Mouse (Mus musculus) gastrocnemius, adult 2 months (tissue): ENCODE data around the gene Ddx52. TPM values are rescaled to one million over a fixed set of nuclear protein-coding genes. Genes with fewer than 3 reads are reported as not detected.

Experiments used
- DNase-seq: peaks from one replicate; pipeline ENCODE4 v3.0.0; 2022
- H3K27ac ChIP-seq: fragments of 200-600 bp; 2 replicates; pipeline ENCODE4 v1.8.1; 2022; ENCODE audit warnings: mild to moderate bottlenecking
- H3K4me3 ChIP-seq: fragments of 200-600 bp; 2 replicates; pipeline ENCODE4 v1.8.1; 2022; ENCODE audit warnings: mild to moderate bottlenecking, moderate library complexity
- CTCF ChIP-seq: fragments of 200-600 bp; IDR thresholded peaks from 2 replicates; pipeline ENCODE4 v1.8.1; 2022; ENCODE audit warnings: antibody characterized with exemption, mild to moderate bottlenecking, moderate library complexity
- intact Hi-C: fragments of 180-260 bp; cut with DNase I; formaldehyde crosslinking; loops from one replicate; pipeline ENCODE4 v1.15.1; 2025
- total RNA-seq, 2 experiments: library from RNA; stranded (reverse); gene quantifications; 2 replicates each; pipeline ENCODE4 v1.2.3; 2021

Gene Ddx52
- total RNA-seq, 2 experiments from 2014 or later = 9.6 to 10.8 TPM

DNA sequence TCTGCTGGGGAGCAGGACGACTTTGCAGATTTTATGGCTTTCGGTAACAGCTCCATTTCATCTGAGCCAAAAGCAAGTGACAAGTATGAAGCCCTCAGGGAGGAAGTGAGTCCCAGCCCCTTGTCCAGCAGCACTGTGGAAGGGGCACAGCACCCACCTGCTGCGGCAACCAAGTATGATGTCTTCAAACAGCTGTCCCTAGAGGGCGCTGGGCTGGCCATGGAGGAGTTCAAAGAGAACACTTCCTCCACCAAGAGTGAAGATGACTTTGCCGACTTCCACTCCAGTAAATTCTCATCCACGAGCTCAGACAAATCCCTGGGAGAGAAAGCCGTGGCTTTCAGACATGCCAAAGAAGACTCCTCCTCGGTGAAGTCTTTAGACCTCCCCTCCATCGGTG is 67.1 kb downstream of the Ddx52 start:
- Histone ChIP-seq H3K27ac (no peak overlapping the region), H3K4me3 (no peak overlapping the region)
- DNase-seq = peak; percentile 30
- intact Hi-C loops = no loop called here
- TF ChIP-seq CTCF = peak; percentile 30

- H3K4me3 ChIP-seq = no peak overlapping the region
- intact Hi-C loops = no loop called here
Observed at GRCm38 (mm10) chr11:84010411-84010810, 68.5 kb downstream of the Ddx52 start.

GRCm38 (mm10) chr11:84011050-84011449 is 69.2 kb downstream of the Ddx52 start:
- Histone ChIP-seq H3K4me3 (no peak overlapping the region), H3K27ac (no peak overlapping the region)
- no peak for DNase-seq
- intact Hi-C loops = no loop called here
- TF ChIP-seq CTCF = no peak

More at GRCm38 (mm10) chr11:84010411-84010810, 68.5 kb downstream of the Ddx52 start:
- no peak for DNase-seq
- H3K27ac ChIP-seq = no peak overlapping the region
- TF ChIP-seq CTCF = no peak

- intact Hi-C loops = no loop called here
- H3K27ac ChIP-seq = no peak overlapping the region
- H3K4me3 ChIP-seq = no peak overlapping the region
- TF ChIP-seq CTCF = no peak
- no peak for DNase-seq
Observed at GRCm38 (mm10) chr11:84011576-84011975, 69.7 kb downstream of the Ddx52 start.

Other genes with a start within 250 kb of the Ddx52 start
- under 1 TPM; 0.47 to 0.69 TPM for gene Wfdc17, start 238.1 kb upstream of the Ddx52 start, total RNA-seq
- gene Wfdc18, start 233.0 kb upstream of the Ddx52 start, total RNA-seq = not detected
- not detected for gene Wfdc21, start 195.1 kb upstream of the Ddx52 start, total RNA-seq
- gene Heatr6, start 188.4 kb upstream of the Ddx52 start, total RNA-seq = 1 to 10 TPM; 8.5 to 9.2 TPM
- gene Hnf1b, start 92.0 kb upstream of the Ddx52 start, total RNA-seq = not detected
- 10 to 100 TPM; 40.8 to 41.8 TPM for gene Synrg, start 22.4 kb downstream of the Ddx52 start, total RNA-seq
- gene Dusp14, start 127.2 kb downstream of the Ddx52 start, total RNA-seq = 1 to 10 TPM; 6.1 to 7.9 TPM
- gene Tada2a, start 187.5 kb downstream of the Ddx52 start, total RNA-seq = 10 to 100 TPM; 11.6 to 12.2 TPM
- 10 to 100 TPM; 14.9 to 22.8 TPM for gene Acaca, start 187.6 kb downstream of the Ddx52 start, total RNA-seq
- not detected for gene Gm11437, start 225.4 kb downstream of the Ddx52 start, total RNA-seq